Mouse (Mus musculus) liver, embryonic 12.5 days (tissue): ENCODE data around the gene Cdk15. TPM values are rescaled to one million over a fixed set of nuclear protein-coding genes. Genes with fewer than 3 reads are reported as not detected.

Source experiments
- ATAC-seq: fragments of 200-750 bp; cut with Nextera tagmentation; 2 replicates; pipeline ENCODE4 v1.8.0; 2017; ENCODE audit warnings: moderate number of reproducible peaks, mild to moderate bottlenecking, moderate library complexity
- H3K27ac ChIP-seq: fragments of 300-500 bp; sonication (generic); 2 replicates; pipeline ENCODE4 v1.5.1; 2016; ENCODE audit warnings: mild to moderate bottlenecking
- H3K27me3 ChIP-seq: fragments of 300-500 bp; sonication (generic); replicated peaks from 2 replicates; pipeline ENCODE4 v1.6.1; 2016; ENCODE audit warnings: mild to moderate bottlenecking, moderate library complexity
- H3K36me3 ChIP-seq: fragments of 300-500 bp; sonication (generic); 2 replicates; pipeline ENCODE4 v1.6.1; 2016; ENCODE audit warnings: mild to moderate bottlenecking, moderate library complexity
- H3K4me1 ChIP-seq: fragments of 300-500 bp; sonication (generic); 2 replicates; pipeline ENCODE4 v1.6.1; 2016
- H3K4me2 ChIP-seq: fragments of 300-500 bp; sonication (generic); 2 replicates; pipeline ENCODE4 v1.6.1; 2016; ENCODE audit warnings: mild to moderate bottlenecking, moderate library complexity
- H3K4me3 ChIP-seq: fragments of 300-500 bp; sonication (generic); 2 replicates; pipeline ENCODE4 v1.5.1; 2016; ENCODE audit warnings: mild to moderate bottlenecking, moderate library complexity
- H3K9ac ChIP-seq: fragments of 300-500 bp; sonication (generic); 2 replicates; pipeline ENCODE4 v1.6.1; 2016; ENCODE audit warnings: mild to moderate bottlenecking, moderate library complexity
- H3K9me3 ChIP-seq: fragments of 300-500 bp; sonication (generic); replicated peaks from 2 replicates; pipeline ENCODE4 v1.6.1; 2016; ENCODE audit warnings: mild to moderate bottlenecking, moderate library complexity
- WGBS: fragments of 180-500 bp; shearing (Covaris S2); methylation state at CpG from one replicate; pipeline ENCODE4 v1.1.7; 2016; ENCODE audit not compliant: insufficient replicate concordance; 5-methylcytosine and 5-hydroxymethylcytosine counted together
- polyA plus RNA-seq: library from polyadenylated mRNA; unstranded; fragments of >200 nt; fragmentation: Nextera tagmentation; extraction: Ambion mirVana; gene quantifications from 2 replicates; pipeline ENCODE4 v1.2.1, GENCODE M21; 2016

Cdk15 gene
- polyA plus RNA-seq, 1 experiment from 2014 or later = not detected

GRCm38 (mm10) chr1:59316031-59316385 lies 59.3 kb downstream of the Cdk15 start:
- Histone ChIP-seq H3K4me3 (no peak overlapping the region), H3K4me1 (peaks cover 18% of the 10 kb centered on the region), H3K36me3 (no peaks in the 10 kb centered on the region), H3K4me2 (peak overlapping the region; percentile 25; the same call in 1 of the 2 replicates), H3K27ac (no peak overlapping the region), H3K9me3 (no peaks in the 10 kb centered on the region), H3K27me3 (no peaks in the 10 kb centered on the region), H3K9ac (no peak overlapping the region)
- 11% methylated on average over 9 of the region's 9 CpGs for WGBS
- no peak for ATAC-seq

GRCm38 (mm10) chr1:59316386-59317051 lies 59.8 kb downstream of the Cdk15 start:
- H3K4me3 ChIP-seq = no peak overlapping the region
- H3K27me3 ChIP-seq = no peaks in the 10 kb centered on the region
- H3K4me1 ChIP-seq = peaks cover 23% of the 10 kb centered on the region
- 18% methylated on average over 6 of the region's 6 CpGs for WGBS
- H3K36me3 ChIP-seq = no peaks in the 10 kb centered on the region
- peak overlapping the region; percentile 25; the same call in 1 of the 2 replicates for H3K4me2 ChIP-seq
- no peaks in the 10 kb centered on the region for H3K9me3 ChIP-seq
- ATAC-seq = no peak
- no peak overlapping the region for H3K9ac ChIP-seq
- no peak overlapping the region for H3K27ac ChIP-seq

- Histone ChIP-seq H3K4me1 (peaks cover 29% of the 10 kb centered on the region), H3K27ac (no peak overlapping the region), H3K27me3 (no peaks in the 10 kb centered on the region), H3K4me2 (no peak overlapping the region), H3K9ac (no peak overlapping the region), H3K9me3 (no peaks in the 10 kb centered on the region), H3K36me3 (no peaks in the 10 kb centered on the region), H3K4me3 (no peak overlapping the region)
- ATAC-seq = no peak
- 73% methylated on average over 1 of the region's 1 CpGs for WGBS
Observed at GRCm38 (mm10) chr1:59317397-59317796, 60.7 kb downstream of the Cdk15 start.

DNA sequence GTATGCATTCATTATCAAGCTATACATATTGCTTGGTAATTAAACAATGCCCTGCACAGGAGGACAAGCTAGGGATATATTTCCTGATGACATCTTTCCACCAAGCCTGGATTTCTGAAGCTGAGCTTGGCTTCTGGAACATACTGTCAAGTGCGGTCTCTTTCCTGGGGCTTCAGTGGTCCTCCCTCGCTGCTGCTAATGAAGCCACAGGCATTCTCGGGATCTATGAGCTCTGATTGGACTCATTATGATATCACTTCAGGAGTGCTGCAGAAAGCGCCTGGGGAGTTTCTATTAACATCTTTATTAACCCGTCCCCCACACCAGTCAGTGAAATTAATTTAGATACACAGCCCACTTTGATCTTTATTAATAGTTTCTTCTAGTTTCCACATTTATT lies 62.2 kb downstream of the Cdk15 start:
- 68% methylated on average over 5 of the region's 5 CpGs for WGBS

DNA sequence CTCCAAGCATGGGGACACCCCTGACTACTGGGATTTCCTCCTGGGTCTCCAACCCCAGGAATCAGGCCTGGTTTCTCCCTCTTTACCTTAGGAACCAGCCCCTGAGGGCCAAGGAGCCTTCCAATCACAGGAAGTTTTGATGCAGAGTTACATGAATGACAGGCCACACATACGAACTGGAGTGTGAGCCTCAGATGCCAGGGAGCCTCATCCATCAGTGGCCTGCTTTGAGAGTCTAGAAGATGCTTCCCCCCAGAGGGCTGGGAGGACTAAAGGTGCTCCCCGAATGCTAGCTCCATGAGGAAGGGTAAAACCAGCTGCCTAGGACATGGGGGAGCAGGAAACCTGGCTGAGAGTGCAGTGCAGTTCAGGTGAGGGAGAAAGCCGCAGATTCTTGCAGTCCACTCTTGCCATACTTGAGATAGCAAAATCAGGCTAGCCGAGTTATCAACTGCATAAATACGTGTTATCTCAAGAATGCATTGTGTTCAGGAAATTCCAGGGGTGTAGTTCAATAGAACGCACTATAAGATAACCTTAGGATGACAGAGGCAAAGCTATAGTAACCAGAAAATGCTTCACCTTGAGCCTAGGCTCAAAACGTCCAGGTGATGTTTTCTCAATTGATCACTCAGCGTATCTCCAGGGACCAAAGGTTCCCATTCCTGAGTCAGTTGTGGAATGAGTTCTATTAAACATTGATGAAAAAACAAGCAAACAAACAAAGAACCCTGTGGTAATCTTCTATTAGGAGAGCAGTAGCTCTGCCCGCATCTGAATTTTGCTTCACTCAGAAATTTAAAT lies 64.6 kb downstream of the Cdk15 start:
- H3K4me3 ChIP-seq = no peak overlapping the region
- no peaks in the 10 kb centered on the region for H3K36me3 ChIP-seq
- peak overlapping the region; percentile 54; the same call in 1 of the 2 replicates for H3K27ac ChIP-seq
- H3K27me3 ChIP-seq = no peaks in the 10 kb centered on the region
- peaks cover 24% of the 10 kb centered on the region for H3K4me1 ChIP-seq
- no peak overlapping the region for H3K4me2 ChIP-seq
- no peak overlapping the region for H3K9ac ChIP-seq
- 31% methylated on average over 9 of the region's 9 CpGs for WGBS
- H3K9me3 ChIP-seq = no peaks in the 10 kb centered on the region
- no peak for ATAC-seq

More for the DNA sequence above, 62.2 kb downstream of the Cdk15 start:
- Histone ChIP-seq H3K27ac (no peak overlapping the region), H3K4me2 (no peak overlapping the region), H3K4me1 (peaks cover 33% of the 10 kb centered on the region), H3K4me3 (no peak overlapping the region), H3K27me3 (no peaks in the 10 kb centered on the region), H3K9me3 (no peaks in the 10 kb centered on the region), H3K9ac (no peak overlapping the region), H3K36me3 (no peaks in the 10 kb centered on the region)
- ATAC-seq = no peak

- 57% methylated on average over 9 of the region's 9 CpGs for WGBS
- Histone ChIP-seq H3K4me2 (no peak overlapping the region), H3K36me3 (no peaks in the 10 kb centered on the region), H3K9ac (no peak overlapping the region), H3K27ac (peak overlapping the region; percentile 54), H3K4me3 (no peak overlapping the region), H3K27me3 (no peaks in the 10 kb centered on the region), H3K4me1 (peaks cover 22% of the 10 kb centered on the region), H3K9me3 (no peaks in the 10 kb centered on the region)
- ATAC-seq = no peak
Observed at GRCm38 (mm10) chr1:59321880-59322836, 65.5 kb downstream of the Cdk15 start.

- Histone ChIP-seq H3K9ac (no peak overlapping the region), H3K36me3 (no peaks in the 10 kb centered on the region), H3K27me3 (no peaks in the 10 kb centered on the region), H3K9me3 (no peaks in the 10 kb centered on the region), H3K27ac (no peak overlapping the region), H3K4me3 (no peak overlapping the region), H3K4me1 (0 out of 2 replicates have a peak, but pooled peaks cover 7% of the 10 kb centered on the region), H3K4me2 (no peak overlapping the region)
- no peak for ATAC-seq
- 67% methylated on average over 10 of the region's 10 CpGs for WGBS
Observed at GRCm38 (mm10) chr1:59326854-59327395, 70.2 kb downstream of the Cdk15 start.

- no peak overlapping the region for H3K27ac ChIP-seq
- no peaks in the 10 kb centered on the region for H3K4me1 ChIP-seq
- no peak overlapping the region for H3K4me2 ChIP-seq
- H3K27me3 ChIP-seq = 0 out of 2 replicates have a peak, but pooled peaks cover 4% of the 10 kb centered on the region
- WGBS = 37% methylated on average over 13 of the region's 13 CpGs
- H3K4me3 ChIP-seq = no peak overlapping the region
- ATAC-seq = no peak
- H3K36me3 ChIP-seq = no peaks in the 10 kb centered on the region
- H3K9me3 ChIP-seq = no peaks in the 10 kb centered on the region
- no peak overlapping the region for H3K9ac ChIP-seq
Observed at GRCm38 (mm10) chr1:59332737-59333385, 76.2 kb downstream of the Cdk15 start.

- 52% methylated on average over 5 of the region's 5 CpGs for WGBS
- H3K4me2 ChIP-seq = no peak overlapping the region
- no peaks in the 10 kb centered on the region for H3K4me1 ChIP-seq
- 0 out of 2 replicates have a peak, but pooled peaks cover 4% of the 10 kb centered on the region for H3K27me3 ChIP-seq
- H3K9ac ChIP-seq = no peak overlapping the region
- H3K9me3 ChIP-seq = no peaks in the 10 kb centered on the region
- no peak for ATAC-seq
- H3K4me3 ChIP-seq = no peak overlapping the region
- H3K27ac ChIP-seq = no peak overlapping the region
- H3K36me3 ChIP-seq = no peaks in the 10 kb centered on the region
Observed at GRCm38 (mm10) chr1:59333386-59333759, 76.7 kb downstream of the Cdk15 start.

GRCm38 (mm10) chr1:59333860-59334561 lies 77.3 kb downstream of the Cdk15 start:
- Histone ChIP-seq H3K9ac (no peak overlapping the region), H3K9me3 (no peaks in the 10 kb centered on the region), H3K4me2 (no peak overlapping the region), H3K4me1 (no peaks in the 10 kb centered on the region), H3K4me3 (no peak overlapping the region), H3K27me3 (0 out of 2 replicates have a peak, but pooled peaks cover 4% of the 10 kb centered on the region), H3K36me3 (no peaks in the 10 kb centered on the region), H3K27ac (no peak overlapping the region)
- ATAC-seq = no peak
- 65% methylated on average over 10 of the region's 10 CpGs for WGBS

DNA sequence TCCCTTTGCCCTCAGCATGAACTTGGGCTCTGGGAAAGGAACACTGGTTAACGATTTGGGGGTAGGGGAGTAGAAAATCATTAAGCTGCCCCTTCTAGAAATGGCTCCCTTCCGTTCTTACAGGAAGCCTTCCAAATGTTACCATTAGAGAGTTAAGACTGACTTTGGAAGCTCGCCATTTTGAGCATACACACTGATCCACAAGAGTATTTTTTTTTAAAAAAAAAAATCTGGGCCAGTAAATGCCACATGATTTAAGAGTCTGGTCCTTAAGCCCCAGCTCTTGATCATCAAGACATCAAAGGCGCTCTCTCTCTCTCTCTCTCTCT lies 77.8 kb downstream of the Cdk15 start:
- H3K27ac ChIP-seq = no peak overlapping the region
- H3K9ac ChIP-seq = no peak overlapping the region
- no peaks in the 10 kb centered on the region for H3K36me3 ChIP-seq
- WGBS = 39% methylated on average over 4 of the region's 4 CpGs
- no peak overlapping the region for H3K4me3 ChIP-seq
- H3K27me3 ChIP-seq = 0 out of 2 replicates have a peak, but pooled peaks cover 4% of the 10 kb centered on the region
- no peak for ATAC-seq
- no peak overlapping the region for H3K4me2 ChIP-seq
- H3K4me1 ChIP-seq = no peaks in the 10 kb centered on the region
- no peaks in the 10 kb centered on the region for H3K9me3 ChIP-seq
